Mouse (Mus musculus): ENCODE results near the gene Nkapd1. TPM values are rescaled to one million over a fixed set of nuclear protein-coding genes. Genes with fewer than 3 reads are reported as not detected.

Gene Nkapd1
- 15.3 and 16.4 TPM in 2 replicates for polyA plus RNA-seq (2015; fragmentation: Nextera tagmentation; extraction: Ambion mirVana)

DNA sequence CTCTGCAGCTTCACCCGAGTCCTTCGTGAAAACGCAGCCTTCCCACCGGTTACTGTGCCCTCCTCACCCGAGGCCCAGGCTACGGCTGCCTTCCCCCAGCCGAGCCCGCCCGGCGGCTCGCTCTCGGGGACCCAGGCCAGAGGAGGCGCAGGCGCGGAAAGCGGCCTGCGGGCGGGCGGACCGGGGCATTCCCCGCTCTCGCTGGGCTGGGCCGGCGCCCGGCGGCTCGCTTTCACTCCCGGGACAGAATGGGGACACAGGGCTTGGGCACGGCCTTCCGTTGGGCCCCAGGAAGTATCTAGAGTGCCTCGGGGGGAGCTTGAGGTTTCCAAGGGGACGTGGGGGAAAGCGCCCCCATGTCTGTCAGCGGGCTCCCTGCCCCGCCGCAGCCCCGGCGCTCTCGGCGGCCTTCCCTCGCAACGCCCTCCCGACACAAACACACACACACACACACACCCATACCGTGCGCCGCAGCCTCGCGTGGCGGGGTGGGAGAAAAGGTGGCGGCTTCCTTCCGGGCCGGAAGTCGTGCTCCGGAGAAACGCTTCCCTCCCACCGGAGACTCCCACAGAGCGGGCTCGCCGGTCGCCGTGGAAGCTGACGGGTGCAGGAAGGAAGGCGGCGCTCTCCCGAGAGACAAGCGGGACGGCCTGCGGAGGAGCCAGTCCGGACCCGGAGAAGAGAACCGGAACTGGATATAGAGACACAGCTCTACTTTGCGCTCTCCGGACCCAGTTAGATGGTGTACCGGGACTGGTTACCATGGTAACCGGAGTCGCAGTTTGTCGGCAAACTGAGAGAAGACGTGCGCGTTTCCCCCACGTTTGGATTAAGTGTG is at the start of gene Nkapd1, which contains the start of gene Pih1d2:
Gene Nkapd1 (minus strand): TSS at position 699 of the 838 bp plus-strand sequence.
Gene Pih1d2 (plus strand): TSS at position 556 of the 838 bp plus-strand sequence.
- WGBS = under 1% methylated on average over 76 of the region's 81 CpGs

DNA sequence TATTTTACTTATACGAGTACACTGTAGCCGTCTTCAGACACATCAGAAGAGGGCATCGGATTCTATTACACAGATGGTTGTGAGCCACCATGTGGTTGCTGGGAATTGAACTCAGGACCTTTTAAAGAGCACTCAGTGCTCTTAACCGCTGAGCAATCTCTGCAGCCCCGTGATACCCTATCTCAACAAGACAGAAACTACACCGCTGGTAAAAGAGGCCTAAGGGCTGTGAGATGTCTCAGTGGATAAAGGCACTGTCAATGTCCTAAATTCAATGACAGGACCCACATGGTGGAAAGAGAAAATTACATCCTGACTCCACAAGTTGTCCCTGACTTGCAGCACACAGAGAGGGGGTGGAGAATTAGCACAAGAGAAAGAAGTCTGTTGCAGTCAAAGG is 49.2 kb upstream of the Nkapd1 start:
- Histone ChIP-seq H3K4me2 (ENCODE audit: low read length) (no peak overlapping the region), H3K36me3 (ENCODE audit: control insufficient read depth, insufficient read depth, low read length) (peaks cover 14% of the 10 kb centered on the region; the same call in 1 of the 2 replicates), H3K9ac (ENCODE audit: low read depth, low read length) (no peak overlapping the region), H3K4me3 (ENCODE audit: low read length) (no peak overlapping the region), H3K27ac (ENCODE audit: low read depth, low read length) (no peak overlapping the region), H3K9me3 (ENCODE audit: control insufficient read depth, low read length) (no peaks in the 10 kb centered on the region), H3K4me1 (ENCODE audit: control insufficient read depth, insufficient read depth, low read depth, low read length) (no peaks in the 10 kb centered on the region), H3K27me3 (replicated peaks; ENCODE audit: control insufficient read depth, insufficient read depth, low read length) (no peaks in the 10 kb centered on the region)
- ATAC-seq = no peak
- 88% methylated on average over 6 of the region's 6 CpGs for WGBS

More for the DNA sequence above, at the start of gene Nkapd1, which contains the start of gene Pih1d2:
- no peaks in the 10 kb centered on the region for H3K27me3 ChIP-seq (replicated peaks; ENCODE audit: control insufficient read depth, insufficient read depth, low read length)
- H3K36me3 ChIP-seq (ENCODE audit: control insufficient read depth, insufficient read depth, low read length) = peaks cover 14% of the 10 kb centered on the region
- H3K4me2 ChIP-seq (ENCODE audit: low read length) = peak within 1 kb of the TSS; percentile 69
- peaks cover 11% of the 10 kb centered on the region for H3K4me1 ChIP-seq (ENCODE audit: control insufficient read depth, insufficient read depth, low read depth, low read length)
- peak within 1 kb of the TSS; percentile 93 for H3K9ac ChIP-seq (ENCODE audit: low read depth, low read length)
- peak; percentile 96 for ATAC-seq
- peak within 1 kb of the TSS; percentile 94 for H3K27ac ChIP-seq (ENCODE audit: low read depth, low read length)
- no peaks in the 10 kb centered on the region for H3K9me3 ChIP-seq (ENCODE audit: control insufficient read depth, low read length)
- peak within 1 kb of the TSS; percentile 90 for H3K4me3 ChIP-seq (ENCODE audit: low read length)

DNA sequence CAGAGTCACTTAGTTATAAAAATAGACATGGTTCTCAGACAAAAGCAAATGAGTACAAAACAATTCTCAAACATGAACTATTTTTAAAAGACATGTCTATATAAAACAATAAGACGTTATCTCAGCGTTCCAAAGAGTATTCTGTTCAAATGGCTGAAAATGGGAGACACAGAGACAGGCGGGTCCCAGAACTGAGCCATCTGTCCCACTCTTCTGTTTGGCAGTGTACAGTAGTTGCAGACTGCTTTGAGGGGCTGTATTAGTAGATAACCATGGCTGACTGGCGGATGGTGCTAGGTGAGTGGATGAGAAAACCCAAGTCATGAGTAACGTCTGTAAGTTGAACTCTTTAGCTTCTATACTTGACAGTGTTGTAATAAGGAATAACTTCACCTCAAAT is 47.6 kb upstream of the Nkapd1 start:
- Histone ChIP-seq H3K9me3 (ENCODE audit: control insufficient read depth, low read length) (no peaks in the 10 kb centered on the region), H3K4me2 (ENCODE audit: low read length) (no peak overlapping the region), H3K4me3 (ENCODE audit: low read length) (no peak overlapping the region), H3K9ac (ENCODE audit: low read depth, low read length) (no peak overlapping the region), H3K36me3 (ENCODE audit: control insufficient read depth, insufficient read depth, low read length) (peaks cover 14% of the 10 kb centered on the region; the same call in 1 of the 2 replicates), H3K27ac (ENCODE audit: low read depth, low read length) (no peak overlapping the region), H3K4me1 (ENCODE audit: control insufficient read depth, insufficient read depth, low read depth, low read length) (peaks cover 4% of the 10 kb centered on the region), H3K27me3 (replicated peaks; ENCODE audit: control insufficient read depth, insufficient read depth, low read length) (no peaks in the 10 kb centered on the region)
- 92% methylated on average over 5 of the region's 5 CpGs for WGBS
- no peak for ATAC-seq

DNA sequence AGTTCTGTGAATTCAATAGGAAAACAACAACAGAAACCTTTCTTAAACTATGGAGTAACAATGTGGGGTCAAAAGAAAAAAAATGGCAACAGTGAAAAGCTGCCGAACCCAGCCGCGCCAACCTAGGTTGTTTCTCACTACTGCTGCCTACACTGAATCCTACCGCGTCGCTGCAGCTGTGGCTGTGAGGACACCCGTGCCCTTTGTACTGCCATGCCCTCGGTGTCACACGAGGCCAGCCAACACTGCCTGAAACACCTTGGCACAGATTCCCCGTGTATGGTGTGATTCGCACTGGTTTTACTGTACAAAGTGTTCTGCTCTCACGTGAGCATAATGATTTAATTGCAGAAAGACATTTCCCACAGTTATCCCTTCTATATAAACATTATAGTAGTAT is 43.2 kb upstream of the Nkapd1 start:
- Histone ChIP-seq H3K36me3 (ENCODE audit: control insufficient read depth, insufficient read depth, low read length) (0 out of 2 replicates have a peak, but pooled peaks cover 14% of the 10 kb centered on the region), H3K9me3 (ENCODE audit: control insufficient read depth, low read length) (no peaks in the 10 kb centered on the region), H3K27me3 (replicated peaks; ENCODE audit: control insufficient read depth, insufficient read depth, low read length) (no peaks in the 10 kb centered on the region), H3K27ac (ENCODE audit: low read depth, low read length) (no peak overlapping the region), H3K9ac (ENCODE audit: low read depth, low read length) (peak overlapping the region; percentile 54), H3K4me3 (ENCODE audit: low read length) (peak overlapping the region; percentile 97), H3K4me1 (ENCODE audit: control insufficient read depth, insufficient read depth, low read depth, low read length) (peaks cover 16% of the 10 kb centered on the region), H3K4me2 (ENCODE audit: low read length) (peak overlapping the region; percentile 86)
- no peak for ATAC-seq
- WGBS = 14% methylated on average over 12 of the region's 12 CpGs

DNA sequence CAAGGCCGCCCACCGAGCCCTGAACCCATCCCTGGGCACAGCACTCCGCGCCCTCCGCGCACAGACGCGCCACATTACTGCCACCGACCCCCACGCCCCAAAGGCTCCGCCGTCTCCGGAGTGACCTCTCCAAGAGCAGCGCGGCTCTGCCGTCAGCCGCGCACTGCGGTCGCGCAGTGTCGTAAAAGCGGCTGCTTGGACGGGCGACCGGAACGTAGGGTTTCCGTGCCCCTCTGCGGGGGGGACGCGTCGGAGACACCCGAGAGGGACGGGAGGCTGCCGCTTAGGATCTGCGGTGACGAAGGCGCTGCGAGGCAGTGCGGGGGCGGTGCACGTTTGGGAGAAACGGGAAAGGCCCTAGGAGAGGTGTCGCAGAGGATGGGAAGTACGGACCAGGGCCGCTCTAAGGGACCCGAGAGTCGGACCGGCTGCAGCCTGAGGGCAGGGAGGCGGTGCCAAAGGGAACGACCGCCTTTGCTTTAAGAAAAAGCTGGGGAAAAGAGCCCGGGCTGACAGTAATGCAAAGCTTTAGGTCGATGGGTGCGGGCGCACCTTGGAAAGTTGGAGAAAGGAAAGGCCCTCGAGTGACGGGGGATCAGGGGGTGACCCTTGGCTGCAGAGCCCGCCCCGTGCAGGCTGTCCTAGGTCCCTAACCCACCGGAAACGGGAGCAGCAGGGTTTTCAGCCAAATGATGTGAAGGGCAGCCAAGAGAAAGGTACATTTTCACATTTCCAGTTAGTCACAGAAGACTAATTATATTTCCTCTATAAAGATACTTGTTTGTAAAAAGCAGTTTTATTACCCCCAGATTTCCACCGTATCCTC is 42.3 kb upstream of the Nkapd1 start, which contains the start of gene Dlat:
Gene Dlat (minus strand): TSS at position 389 of the 826 bp plus-strand sequence.
- peak within 1 kb of the TSS; percentile 91 for H3K9ac ChIP-seq (ENCODE audit: low read depth, low read length)
- peak within 1 kb of the TSS; percentile 97 for H3K4me3 ChIP-seq (ENCODE audit: low read length)
- peak within 1 kb of the TSS; percentile 92 for H3K27ac ChIP-seq (ENCODE audit: low read depth, low read length)
- peak within 1 kb of the TSS; percentile 86 for H3K4me2 ChIP-seq (ENCODE audit: low read length)
- H3K9me3 ChIP-seq (ENCODE audit: control insufficient read depth, low read length) = no peaks in the 10 kb centered on the region
- 0 out of 2 replicates have a peak, but pooled peaks cover 14% of the 10 kb centered on the region for H3K36me3 ChIP-seq (ENCODE audit: control insufficient read depth, insufficient read depth, low read length)
- under 1% methylated on average over 61 of the region's 63 CpGs for WGBS
- no peaks in the 10 kb centered on the region for H3K27me3 ChIP-seq (replicated peaks; ENCODE audit: control insufficient read depth, insufficient read depth, low read length)
- ATAC-seq = peak; percentile 94
- peaks cover 16% of the 10 kb centered on the region for H3K4me1 ChIP-seq (ENCODE audit: control insufficient read depth, insufficient read depth, low read depth, low read length)

DNA sequence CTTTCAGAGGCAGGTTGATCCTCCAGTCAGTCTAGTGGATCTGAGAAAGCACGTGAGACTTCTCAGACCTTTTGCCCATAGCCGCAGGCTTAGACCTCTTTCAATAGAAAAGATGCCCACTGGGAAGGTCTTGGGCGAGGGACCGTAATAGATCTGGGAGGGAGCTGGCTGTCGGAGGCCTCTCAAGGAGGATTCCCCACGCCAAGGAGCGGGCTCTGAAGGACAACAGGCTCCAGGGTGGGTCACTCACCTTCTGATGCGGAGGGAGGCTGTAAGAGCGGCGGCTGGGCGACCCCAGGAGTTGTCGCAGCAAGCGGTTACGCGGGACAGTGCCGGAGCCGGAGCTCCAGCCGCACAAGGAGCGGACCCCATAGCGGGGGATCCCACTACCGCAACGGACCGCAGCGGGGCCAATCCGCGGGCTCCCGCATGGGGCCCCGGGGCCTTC is 41.7 kb upstream of the Nkapd1 start:
- peak overlapping the region; percentile 86 for H3K4me2 ChIP-seq (ENCODE audit: low read length)
- H3K9me3 ChIP-seq (ENCODE audit: control insufficient read depth, low read length) = no peaks in the 10 kb centered on the region
- H3K4me1 ChIP-seq (ENCODE audit: control insufficient read depth, insufficient read depth, low read depth, low read length) = peaks cover 16% of the 10 kb centered on the region
- peak; percentile 45; the same call in 1 of the 2 replicates for ATAC-seq
- no peaks in the 10 kb centered on the region for H3K27me3 ChIP-seq (replicated peaks; ENCODE audit: control insufficient read depth, insufficient read depth, low read length)
- 0 out of 2 replicates have a peak, but pooled peaks cover 9% of the 10 kb centered on the region for H3K36me3 ChIP-seq (ENCODE audit: control insufficient read depth, insufficient read depth, low read length)
- peak overlapping the region; percentile 97 for H3K4me3 ChIP-seq (ENCODE audit: low read length)
- WGBS = under 1% methylated on average over 22 of the region's 28 CpGs
- H3K27ac ChIP-seq (ENCODE audit: low read depth, low read length) = peak overlapping the region; percentile 92
- H3K9ac ChIP-seq (ENCODE audit: low read depth, low read length) = peak overlapping the region; percentile 91

DNA sequence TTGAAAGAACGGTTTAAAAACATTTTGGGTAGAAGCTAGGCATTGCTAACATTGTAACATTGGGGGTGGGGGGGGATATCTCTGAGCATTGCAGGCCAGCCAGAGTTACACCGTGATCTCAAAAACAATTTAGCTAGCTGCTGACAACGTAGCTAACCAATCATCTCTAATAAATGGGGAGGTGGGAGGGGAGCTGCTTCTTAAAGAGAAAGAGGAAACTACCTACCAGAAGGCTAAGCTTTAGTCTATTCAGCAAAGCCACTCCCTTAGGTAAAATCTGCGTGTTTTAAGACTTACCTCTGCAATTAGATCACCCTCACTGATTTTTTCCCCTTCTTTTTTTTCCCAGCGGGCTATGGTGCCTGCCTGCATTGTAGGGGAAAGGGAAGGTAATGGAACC is 41.1 kb upstream of the Nkapd1 start:
- Histone ChIP-seq H3K27me3 (replicated peaks; ENCODE audit: control insufficient read depth, insufficient read depth, low read length) (no peaks in the 10 kb centered on the region), H3K9ac (ENCODE audit: low read depth, low read length) (peak overlapping the region; percentile 91), H3K9me3 (ENCODE audit: control insufficient read depth, low read length) (no peaks in the 10 kb centered on the region), H3K4me2 (ENCODE audit: low read length) (peak overlapping the region; percentile 86), H3K4me3 (ENCODE audit: low read length) (peak overlapping the region; percentile 97), H3K36me3 (ENCODE audit: control insufficient read depth, insufficient read depth, low read length) (peaks cover 14% of the 10 kb centered on the region; the same call in 1 of the 2 replicates), H3K4me1 (ENCODE audit: control insufficient read depth, insufficient read depth, low read depth, low read length) (peaks cover 16% of the 10 kb centered on the region), H3K27ac (ENCODE audit: low read depth, low read length) (peak overlapping the region; percentile 92; the same call in 1 of the 2 replicates)
- 29% methylated on average over 5 of the region's 5 CpGs for WGBS
- ATAC-seq = no peak

DNA sequence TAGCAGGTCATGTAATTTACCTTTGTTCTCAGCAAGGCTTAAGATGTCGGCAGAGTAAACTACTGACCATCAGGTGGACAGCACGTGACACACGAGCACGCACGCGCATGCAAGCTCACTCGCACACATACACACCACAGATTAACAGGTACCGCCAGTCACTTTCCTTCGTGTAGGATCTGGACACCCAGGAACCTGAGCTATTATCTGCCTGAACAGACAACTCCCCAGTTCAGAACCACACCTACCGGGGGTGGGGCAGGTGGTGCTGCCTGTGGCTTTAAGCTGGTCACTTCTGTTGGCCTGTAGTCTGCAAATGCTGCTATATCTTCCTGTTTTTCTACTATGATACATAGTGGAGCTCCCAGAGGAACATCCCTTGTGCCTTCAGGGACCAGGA is 33.2 kb upstream of the Nkapd1 start:
- no peaks in the 10 kb centered on the region for H3K9me3 ChIP-seq (ENCODE audit: control insufficient read depth, low read length)
- no peak overlapping the region for H3K4me3 ChIP-seq (ENCODE audit: low read length)
- no peaks in the 10 kb centered on the region for H3K4me1 ChIP-seq (ENCODE audit: control insufficient read depth, insufficient read depth, low read depth, low read length)
- peaks cover 47% of the 10 kb centered on the region for H3K36me3 ChIP-seq (ENCODE audit: control insufficient read depth, insufficient read depth, low read length)
- no peaks in the 10 kb centered on the region for H3K27me3 ChIP-seq (replicated peaks; ENCODE audit: control insufficient read depth, insufficient read depth, low read length)
- no peak overlapping the region for H3K27ac ChIP-seq (ENCODE audit: low read depth, low read length)
- no peak overlapping the region for H3K9ac ChIP-seq (ENCODE audit: low read depth, low read length)
- H3K4me2 ChIP-seq (ENCODE audit: low read length) = no peak overlapping the region
- 97% methylated on average over 10 of the region's 10 CpGs for WGBS
- ATAC-seq = no peak
